Mouse (Mus musculus): ENCODE data around the gene Myt1l.

DNA sequence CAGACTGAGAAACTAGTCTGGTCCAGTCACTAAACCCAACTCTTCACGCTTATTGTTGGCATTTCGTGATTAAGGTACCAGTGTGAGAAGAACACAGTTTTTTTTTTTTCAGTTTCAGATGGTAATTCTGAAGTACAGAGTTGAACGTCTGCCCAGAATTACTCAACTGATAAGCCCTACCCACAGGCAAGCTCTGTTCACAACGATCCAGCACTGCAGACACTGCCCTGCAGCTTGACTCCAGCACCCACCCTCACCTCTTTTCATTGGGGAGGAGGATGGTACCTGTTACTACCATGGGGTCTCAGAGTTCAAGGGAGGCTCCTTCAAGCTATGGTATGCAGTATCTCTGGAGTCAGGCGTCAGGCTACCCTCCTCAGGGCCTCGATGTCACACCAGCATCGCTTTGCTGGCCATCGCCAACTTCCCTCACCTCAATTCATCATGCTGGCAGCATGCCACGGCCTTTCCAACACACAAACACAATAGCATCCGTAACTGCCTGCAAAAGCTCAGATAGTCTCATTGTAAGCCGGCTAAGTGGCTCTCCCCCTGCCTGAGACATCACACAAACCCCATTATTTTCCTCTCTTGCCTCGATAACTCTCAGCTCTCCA, 281.5 kb downstream of the Myt1l start:
- no peak for TF ChIP-seq POLR2A (IDR thresholded peaks at IDR 0.05; ENCODE audit: borderline replicate concordance, low read depth, low read length)
- TF ChIP-seq CTCF (IDR thresholded peaks at IDR 0.05; ENCODE audit: low read depth, low read length) = no peak

Measured in bone marrow macrophage, adult 2 months (primary cell).